Mouse (Mus musculus) stomach, embryonic 15.5 days (tissue): ENCODE data around the gene Tmem262. TPM values are rescaled to one million over a fixed set of nuclear protein-coding genes. Genes with fewer than 3 reads are reported as not detected.

Experiments used
- microRNA-seq: library from miRNA; unstranded; fragments of <30 nt; microRNA quantifications from one replicate; pipeline ENCODE4, GENCODE M21; 2016
- polyA plus RNA-seq: library from polyadenylated mRNA; unstranded; fragments of >200 nt; fragmentation: Nextera tagmentation; extraction: Ambion mirVana; gene quantifications from 2 replicates; pipeline ENCODE4 v1.2.1, GENCODE M21; 2015

Gene Tmem262
- polyA plus RNA-seq, 1 experiment from 2014 or later: not detected

Small RNAs within 50 kb of the gene (microRNA-seq; reads per million reads assigned to microRNA genes)
- 1.7 reads per million for gene Mir6988

Other genes with a start within 250 kb of the Tmem262 start
- 25.3 and 27.7 TPM in 2 replicates for gene Frmd8, start 204.8 kb upstream of the Tmem262 start, polyA plus RNA-seq
- 5.5 TPM in 2 replicates for gene Slc25a45, start 202.2 kb upstream of the Tmem262 start, polyA plus RNA-seq
- gene Tigd3, start 185.9 kb upstream of the Tmem262 start, polyA plus RNA-seq: 2.3 and 2.4 TPM in 2 replicates
- gene Dpf2, start 167.0 kb upstream of the Tmem262 start, polyA plus RNA-seq: 98.7 and 118 TPM in 2 replicates
- 9.6 and 11.0 TPM in 2 replicates for gene Cdc42ep2, start 155.2 kb upstream of the Tmem262 start, polyA plus RNA-seq
- gene Pola2, start 115.8 kb upstream of the Tmem262 start, polyA plus RNA-seq: 60.9 and 64.2 TPM in 2 replicates
- not detected in 2 replicates for gene Slc22a20, start 93.9 kb upstream of the Tmem262 start, polyA plus RNA-seq
- gene Capn1, start 64.1 kb upstream of the Tmem262 start, polyA plus RNA-seq: 15.2 and 16.4 TPM in 2 replicates
- gene Syvn1, start 33.5 kb upstream of the Tmem262 start, polyA plus RNA-seq: 26.7 and 31.7 TPM in 2 replicates
- gene Mrpl49, start 22.2 kb upstream of the Tmem262 start, polyA plus RNA-seq: 68.0 and 70.4 TPM in 2 replicates
- gene Fau, start 22.2 kb upstream of the Tmem262 start, polyA plus RNA-seq: 625 and 772 TPM in 2 replicates
- gene Znhit2, start 18.8 kb upstream of the Tmem262 start, polyA plus RNA-seq: 34.6 and 36.6 TPM in 2 replicates
- gene Tm7sf2, start 11.7 kb upstream of the Tmem262 start, polyA plus RNA-seq: 27.7 and 30.0 TPM in 2 replicates
- 69.1 and 70.0 TPM in 2 replicates for gene Vps51, start 2.8 kb upstream of the Tmem262 start, polyA plus RNA-seq
- gene Gm28374, start 2.2 kb downstream of the Tmem262 start, polyA plus RNA-seq: 2.0 and 2.3 TPM in 2 replicates
- gene Zfpl1, start 4.9 kb downstream of the Tmem262 start, polyA plus RNA-seq: 61.5 and 69.8 TPM in 2 replicates
- 29.9 and 32.7 TPM in 2 replicates for gene Cdca5, start 5.0 kb downstream of the Tmem262 start, polyA plus RNA-seq
- gene AC131692.1, start 14.4 kb downstream of the Tmem262 start, polyA plus RNA-seq: 0.28 TPM in 1 of 2 replicates, not detected in the other
- 3.0 and 5.9 TPM in 2 replicates for gene Naaladl1, start 25.7 kb downstream of the Tmem262 start, polyA plus RNA-seq
- gene Sac3d1, start 38.6 kb downstream of the Tmem262 start, polyA plus RNA-seq: 40.7 and 46.1 TPM in 2 replicates
- gene Snx15, start 48.3 kb downstream of the Tmem262 start, polyA plus RNA-seq: 29.2 and 29.9 TPM in 2 replicates
- 0.34 and 0.55 TPM in 2 replicates for gene Batf2, start 61.0 kb downstream of the Tmem262 start, polyA plus RNA-seq
- 101 and 102 TPM in 2 replicates for gene Arl2, start 61.5 kb downstream of the Tmem262 start, polyA plus RNA-seq
- gene Majin, start 104.4 kb downstream of the Tmem262 start, polyA plus RNA-seq: not detected in 2 replicates
- 0.62 TPM in 2 replicates for gene Gpha2, start 146.3 kb downstream of the Tmem262 start, polyA plus RNA-seq
- gene Ppp2r5b, start 155.8 kb downstream of the Tmem262 start, polyA plus RNA-seq: 20.5 and 23.7 TPM in 2 replicates
- gene Atg2a, start 161.6 kb downstream of the Tmem262 start, polyA plus RNA-seq: 7.6 and 10.6 TPM in 2 replicates
- 67.3 and 73.4 TPM in 2 replicates for gene Ehd1, start 196.7 kb downstream of the Tmem262 start, polyA plus RNA-seq
- gene Cdc42bpg, start 226.4 kb downstream of the Tmem262 start, polyA plus RNA-seq: 1.3 and 1.5 TPM in 2 replicates